In the genomic region with DNA sequence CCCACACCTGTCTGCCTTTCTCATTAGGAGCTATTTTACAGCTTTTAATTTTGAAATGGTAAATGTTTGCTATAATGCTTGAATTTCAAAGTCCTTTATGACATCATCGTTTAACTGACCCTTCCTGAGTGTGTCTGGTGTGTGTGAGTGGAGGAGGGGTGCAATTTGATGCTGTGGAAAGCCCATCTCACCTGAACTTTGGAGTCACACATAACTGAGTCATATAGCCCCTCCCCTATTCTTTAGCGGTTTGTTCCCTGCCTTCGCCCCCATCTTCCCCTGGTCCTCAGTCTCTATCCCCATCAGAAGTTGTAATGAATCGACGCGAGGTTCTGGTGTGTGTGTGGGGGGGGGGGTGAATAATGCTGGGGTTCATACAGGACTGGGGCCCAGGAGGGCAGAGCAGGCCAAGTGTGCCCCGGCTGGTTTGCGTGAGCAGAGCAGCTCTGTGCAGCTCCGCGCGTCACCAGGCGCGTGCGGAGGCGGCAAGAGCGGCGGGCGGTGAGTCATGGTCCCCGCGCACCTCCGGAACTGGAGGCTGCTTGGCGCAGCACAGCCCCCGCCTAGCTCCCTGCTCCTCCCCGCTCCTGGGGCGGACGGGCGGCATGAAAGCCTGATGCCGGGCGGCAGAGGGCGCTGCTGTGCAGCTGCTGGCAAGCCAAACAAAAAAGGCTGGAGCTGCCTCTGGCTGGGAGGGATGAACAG, we compare ENCODE assay signal across 8 mouse cellular contexts.
DNase-seq lines count a peak whose midpoint lies in the region; ATAC-seq lines count a peak whose summit lies in the region.

No protein-coding gene starts in this region.

- ATAC-seq in common myeloid progenitor, adult 5-6 weeks (replicated peaks; ENCODE audit: low read depth, poor library complexity, severe bottlenecking), result peak; percentile 100
- ATAC-seq in inflammation-experienced regulatory T-cells, adult 6 months, result peak; percentile 99
- ATAC-seq in megakaryocyte progenitor cell, adult 5-6 weeks (replicated peaks; ENCODE audit: poor library complexity), result peak; percentile 100

- intact Hi-C loops in gastrocnemius, postnatal 14 days (cut with DNase I; ENCODE audit: low total_unique reads), result loop anchor here (5.0 kb wide), 1 partner anchor 113 kb away; no protein-coding TSS in a partner anchor

- peak; percentile 94 for DNase-seq in ZHBTc4 (ENCODE audit: low read depth, low spot score)
- DNase-seq in gastrocnemius, postnatal 14 days, result peak; percentile 87
- DNase-seq in left cerebral cortex, adult 9 months (ENCODE audit: low spot score in 2 of 2), result peak; percentile 80 to 88
- peak; percentile 87 to 88 for DNase-seq in right cerebral cortex, postnatal 10 days (ENCODE audit: low spot score in 2 of 2)
- peak; percentile 88 for DNase-seq in urinary bladder, postnatal 14 days (ENCODE audit: low spot score)

Comparison
In these comparisons a context has a peak if more than half of its experiments do, and no peak if none do; other contexts are left out.
1. Peak in every context shown above with its lines: DNase-seq and ATAC-seq.